Mouse (Mus musculus) liver, postnatal 0 days (tissue): ENCODE measurements at regions not wholly inside any gene's neighbourhood (a gene's known extent, or its start where the extent isn't known, plus 50 kb on each side); places are given as distances from the start of the nearest gene placed in this dataset.

ENCODE experiments used
- ATAC-seq: fragments of 200-750 bp; cut with Nextera tagmentation; 2 replicates; pipeline ENCODE4 v1.8.0; 2017; ENCODE audit warnings: mild to moderate bottlenecking, moderate library complexity
- DNase-seq: peaks from one replicate; pipeline ENCODE4 v3.0.0-alpha.2; 2016
- H3K27ac ChIP-seq: fragments of 300-500 bp; sonication (generic); 2 replicates; pipeline ENCODE4 v1.5.1; 2014; ENCODE audit warnings: antibody characterized with exemption, moderate library complexity, mild to moderate bottlenecking, low read depth
- H3K27me3 ChIP-seq: fragments of 300-500 bp; sonication (generic); 2 replicates; pipeline ENCODE4 v1.6.1; 2014; ENCODE audit warnings: low read length, control low read depth, mixed read lengths; ENCODE audit not compliant: insufficient read depth
- H3K36me3 ChIP-seq: fragments of 300-500 bp; sonication (generic); replicated peaks from 2 replicates; pipeline ENCODE4 v1.6.1; 2014; ENCODE audit warnings: mild to moderate bottlenecking, control low read depth, low read length, moderate library complexity, mixed read lengths; ENCODE audit not compliant: insufficient read depth
- H3K4me1 ChIP-seq: fragments of 300-500 bp; sonication (generic); 2 replicates; pipeline ENCODE4 v1.6.1; 2014; ENCODE audit warnings: antibody characterized with exemption, mild to moderate bottlenecking, control low read depth; ENCODE audit not compliant: insufficient read depth
- H3K4me2 ChIP-seq: fragments of 300-500 bp; sonication (generic); 2 replicates; pipeline ENCODE4 v1.6.1; 2014; ENCODE audit warnings: low read depth, mild to moderate bottlenecking, low read length, moderate library complexity, mixed read lengths
- H3K4me3 ChIP-seq: fragments of 300-500 bp; sonication (generic); 2 replicates; pipeline ENCODE4 v1.5.1; 2014; ENCODE audit warnings: low read depth, low read length
- H3K9ac ChIP-seq: fragments of 300-500 bp; sonication (generic); replicated peaks from 2 replicates; pipeline ENCODE4 v1.6.1; 2014; ENCODE audit warnings: mild to moderate bottlenecking, moderate library complexity
- H3K9me3 ChIP-seq: fragments of 300-500 bp; sonication (generic); 2 replicates; pipeline ENCODE4 v1.6.1; 2016; ENCODE audit warnings: mild to moderate bottlenecking, control low read depth, low read length, mixed read lengths
- CTCF ChIP-seq: sonication (generic); IDR thresholded peaks from 2 replicates; pipeline ENCODE4 v1.5.1; 2016; ENCODE audit warnings: antibody characterized with exemption, low read depth
- EP300 ChIP-seq: IDR thresholded peaks from 2 replicates; pipeline ENCODE4 v1.6.1; 2016; ENCODE audit warnings: antibody characterized with exemption, low read depth, mild to moderate bottlenecking
- WGBS: fragments of 180-500 bp; shearing (Covaris S2); extraction: QIAGEN DNeasy Blood & Tissue Kit; methylation state at CpG from one replicate; pipeline ENCODE4 v1.1.7; 2014; ENCODE audit not compliant: insufficient replicate concordance; 5-methylcytosine and 5-hydroxymethylcytosine counted together

DNA sequence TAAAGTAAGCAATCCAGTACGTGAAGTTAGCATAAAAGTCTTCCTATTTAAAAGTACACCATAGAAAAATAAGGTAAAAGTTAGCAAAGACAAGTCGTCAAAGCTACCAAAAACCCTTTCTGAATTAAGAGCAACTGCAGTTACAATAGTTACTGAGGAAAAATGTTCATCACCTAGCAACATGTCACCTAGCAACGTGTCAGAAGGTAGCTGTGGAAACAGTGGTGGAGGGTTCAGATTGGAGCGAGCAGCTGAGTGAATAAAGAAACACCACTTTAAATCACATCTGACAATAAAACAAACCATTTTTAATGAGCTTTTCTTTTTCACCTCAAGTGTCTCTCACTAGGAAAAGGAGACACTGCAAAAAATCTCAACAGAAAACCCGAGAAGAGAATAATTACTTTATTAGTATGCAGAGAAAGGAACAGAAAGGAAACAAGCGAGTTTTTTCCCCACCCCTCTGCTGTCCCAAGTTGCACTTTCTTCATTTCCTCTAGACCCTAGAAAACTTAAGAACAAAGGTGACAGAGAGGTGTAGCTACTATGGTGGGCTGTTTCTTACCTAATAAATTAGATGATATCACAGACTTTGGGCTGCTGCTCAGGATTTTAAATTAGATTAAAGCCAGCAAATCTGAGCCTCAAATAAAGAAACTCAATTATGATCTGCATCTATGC, 275.4 kb downstream of the 1700017N19Rik start:
- ATAC-seq, result no peak
- Histone ChIP-seq H3K27me3 (no peaks in the 10 kb centered on the region), H3K27ac (no peak overlapping the region), H3K4me2 (no peak overlapping the region), H3K9me3 (no peaks in the 10 kb centered on the region), H3K36me3 (no peaks in the 10 kb centered on the region), H3K9ac (no peak overlapping the region), H3K4me1 (no peaks in the 10 kb centered on the region), H3K4me3 (no peak overlapping the region)
- WGBS, result 51% methylated on average over 6 of the region's 6 CpGs
- no peak for TF ChIP-seq CTCF
- no peak for TF ChIP-seq EP300
- no peak for DNase-seq

DNA sequence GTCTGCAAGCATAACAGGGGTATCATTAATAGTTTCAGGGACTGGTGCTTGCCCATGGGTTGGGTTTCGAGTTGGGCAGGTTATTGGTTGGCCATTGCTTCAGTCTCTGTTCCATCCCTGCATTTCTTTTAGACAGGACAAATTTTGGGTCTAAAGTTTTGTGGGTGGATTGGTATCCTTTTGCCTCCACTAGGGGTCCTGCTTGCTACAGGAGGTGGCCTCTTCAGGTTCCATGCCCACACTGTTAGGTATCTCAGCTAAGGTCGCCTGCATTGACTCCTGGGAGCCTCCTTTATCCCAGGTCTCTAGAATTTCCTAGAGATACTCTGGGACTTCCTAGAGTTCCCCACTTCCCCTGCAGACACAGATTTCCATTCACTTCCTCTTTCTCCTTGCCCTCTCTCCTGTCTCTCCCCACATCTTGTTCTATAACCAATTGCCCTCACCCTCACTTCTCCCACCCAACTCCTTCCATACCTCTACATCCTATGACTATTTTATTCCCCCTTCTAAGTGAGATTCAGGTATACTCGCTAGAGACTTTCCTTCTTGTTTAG, 278.2 kb downstream of the 1700017N19Rik start:
- Histone ChIP-seq H3K27me3 (no peaks in the 10 kb centered on the region), H3K4me2 (no peak overlapping the region), H3K27ac (no peak overlapping the region), H3K36me3 (no peaks in the 10 kb centered on the region), H3K9me3 (no peaks in the 10 kb centered on the region), H3K4me3 (no peak overlapping the region), H3K9ac (no peak overlapping the region), H3K4me1 (no peaks in the 10 kb centered on the region)
- TF ChIP-seq EP300 (no peak), CTCF (no peak)
- ATAC-seq (no peak), DNase-seq (no peak)
- WGBS, result 34% methylated on average over 3 of the region's 3 CpGs

DNA sequence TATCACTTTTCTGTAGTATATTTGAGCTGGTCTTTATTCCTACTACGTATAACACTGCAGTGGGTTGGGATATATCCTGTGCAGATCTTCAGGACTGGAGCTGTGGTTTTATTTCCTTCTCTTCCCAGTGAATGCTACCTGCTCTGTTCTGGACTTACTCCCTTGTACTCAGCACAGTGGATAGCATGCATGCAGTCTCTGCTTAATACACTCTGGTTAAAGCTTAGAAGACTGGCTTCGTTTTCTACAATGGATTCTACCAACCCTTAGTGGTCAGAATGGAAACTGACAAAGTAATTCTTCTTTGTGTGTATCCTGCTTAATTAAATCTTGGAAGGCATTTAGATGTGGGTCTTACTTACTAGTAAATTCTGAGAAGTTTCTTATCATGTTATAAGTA, 292.3 kb downstream of the 1700017N19Rik start:
- no peak for DNase-seq
- H3K9ac ChIP-seq, result no peak overlapping the region
- no peak for ATAC-seq
- 60% methylated on average over 2 of the region's 2 CpGs for WGBS
- H3K27ac ChIP-seq, result no peak overlapping the region
- H3K9me3 ChIP-seq, result no peaks in the 10 kb centered on the region
- no peaks in the 10 kb centered on the region for H3K4me1 ChIP-seq
- H3K4me3 ChIP-seq, result no peak overlapping the region
- H3K27me3 ChIP-seq, result no peaks in the 10 kb centered on the region
- no peak overlapping the region for H3K4me2 ChIP-seq
- H3K36me3 ChIP-seq, result no peaks in the 10 kb centered on the region
- TF ChIP-seq CTCF (no peak), EP300 (no peak)

DNA sequence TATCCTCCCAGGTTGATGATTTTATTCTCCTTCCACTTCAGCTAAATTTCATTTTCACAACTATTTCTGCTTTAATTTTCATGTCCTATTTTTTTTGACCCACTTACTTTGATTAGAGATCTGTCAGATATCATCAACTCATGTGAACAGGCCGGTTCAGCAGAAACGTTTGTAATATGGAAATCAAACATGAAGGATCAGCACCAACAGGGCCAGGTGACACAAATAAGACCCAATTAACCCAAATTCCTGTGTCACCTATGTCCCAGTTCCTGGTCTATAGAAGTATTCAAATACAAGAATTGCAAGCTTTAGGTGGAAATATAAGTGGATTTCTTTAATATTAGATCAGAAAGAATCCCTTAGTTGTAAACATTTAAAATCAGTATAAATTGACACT, 332.7 kb downstream of the 1700017N19Rik start:
- DNase-seq, result no peak
- no peak overlapping the region for H3K27ac ChIP-seq
- no peak overlapping the region for H3K9ac ChIP-seq
- WGBS, result 66% methylated on average over 2 of the region's 2 CpGs
- H3K9me3 ChIP-seq, result no peaks in the 10 kb centered on the region
- no peaks in the 10 kb centered on the region for H3K4me1 ChIP-seq
- H3K36me3 ChIP-seq, result no peaks in the 10 kb centered on the region
- no peak for TF ChIP-seq EP300
- no peak for TF ChIP-seq CTCF
- no peaks in the 10 kb centered on the region for H3K27me3 ChIP-seq
- H3K4me3 ChIP-seq, result no peak overlapping the region
- no peak overlapping the region for H3K4me2 ChIP-seq
- ATAC-seq, result no peak

DNA sequence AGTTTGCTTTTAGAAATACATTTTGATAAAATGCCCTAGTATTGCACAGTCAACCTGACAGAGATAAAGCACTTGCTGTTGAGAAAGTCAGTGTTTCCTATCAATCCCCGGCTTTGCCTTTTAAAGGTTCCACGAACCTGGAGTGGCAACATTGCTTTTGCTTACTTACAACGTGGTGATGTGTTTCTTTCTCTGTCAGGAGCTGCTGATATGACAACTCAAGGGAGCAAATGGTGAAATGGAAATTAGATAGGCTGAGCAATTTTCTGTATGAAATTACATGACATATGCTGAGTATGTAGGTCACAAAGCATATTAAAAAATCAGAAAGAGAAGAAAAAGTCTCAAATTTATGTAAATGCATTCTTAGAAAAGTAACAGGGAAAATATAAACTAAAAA, 336.8 kb downstream of the 1700017N19Rik start:
- Histone ChIP-seq H3K27me3 (no peaks in the 10 kb centered on the region), H3K9me3 (no peaks in the 10 kb centered on the region), H3K9ac (no peak overlapping the region), H3K27ac (no peak overlapping the region), H3K4me1 (no peaks in the 10 kb centered on the region), H3K36me3 (no peaks in the 10 kb centered on the region), H3K4me3 (no peak overlapping the region), H3K4me2 (no peak overlapping the region)
- TF ChIP-seq CTCF, result no peak
- no peak for TF ChIP-seq EP300
- no peak for ATAC-seq
- DNase-seq, result no peak
- 54% methylated on average over 3 of the region's 3 CpGs for WGBS

DNA sequence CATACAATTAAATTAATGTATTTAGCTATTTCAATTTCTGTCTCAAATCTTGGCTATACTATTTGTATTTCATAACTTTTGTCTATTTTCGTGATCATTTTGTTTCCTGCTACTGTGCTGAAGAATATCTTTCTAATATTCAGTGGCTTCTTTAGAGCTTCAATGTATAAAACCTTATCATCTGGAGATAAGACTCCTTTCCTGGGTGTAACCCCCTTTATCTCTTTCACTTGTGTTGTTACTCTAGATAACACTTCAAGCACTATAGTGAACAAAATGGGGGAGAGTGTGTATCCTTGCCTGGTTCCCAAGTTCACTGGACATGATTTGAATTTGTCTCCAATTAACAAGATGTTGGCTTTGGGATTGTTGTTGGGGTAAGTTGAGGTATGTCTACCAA, 341.5 kb downstream of the 1700017N19Rik start:
- Histone ChIP-seq H3K27ac (no peak overlapping the region), H3K4me3 (no peak overlapping the region), H3K9me3 (no peaks in the 10 kb centered on the region), H3K36me3 (no peaks in the 10 kb centered on the region), H3K9ac (no peak overlapping the region), H3K4me1 (no peaks in the 10 kb centered on the region), H3K27me3 (no peaks in the 10 kb centered on the region), H3K4me2 (no peak overlapping the region)
- no peak for TF ChIP-seq CTCF
- no peak for TF ChIP-seq EP300
- ATAC-seq (no peak), DNase-seq (no peak)
- WGBS, result 69% methylated on average over 1 of the region's 1 CpGs

DNA sequence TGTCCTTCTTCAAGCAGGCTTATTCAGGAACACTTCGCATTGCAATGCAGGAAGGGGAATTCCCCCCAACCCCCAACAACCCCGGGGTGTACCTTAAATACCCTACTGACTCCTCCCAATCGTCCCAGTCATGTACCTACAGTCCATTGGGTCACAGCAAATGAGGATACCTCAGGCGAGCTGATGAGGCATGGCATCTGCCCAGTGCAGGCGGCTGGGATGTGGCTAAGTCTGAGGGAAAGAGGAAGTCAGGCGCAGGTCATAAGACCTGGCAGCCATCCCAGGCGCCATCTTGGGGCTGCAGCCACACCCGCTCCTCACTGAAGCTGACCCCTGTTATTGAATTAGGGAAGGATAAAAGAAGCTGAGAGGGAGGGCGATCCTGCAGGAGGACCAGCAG, 368.1 kb downstream of the 1700017N19Rik start:
- no peak for DNase-seq
- 83% methylated on average over 9 of the region's 9 CpGs for WGBS
- H3K36me3 ChIP-seq, result no peaks in the 10 kb centered on the region
- H3K4me3 ChIP-seq, result no peak overlapping the region
- no peak for TF ChIP-seq CTCF
- TF ChIP-seq EP300, result no peak
- H3K9ac ChIP-seq, result no peak overlapping the region
- ATAC-seq, result no peak
- no peaks in the 10 kb centered on the region for H3K4me1 ChIP-seq
- H3K9me3 ChIP-seq, result no peaks in the 10 kb centered on the region
- H3K27ac ChIP-seq, result no peak overlapping the region
- no peak overlapping the region for H3K4me2 ChIP-seq
- H3K27me3 ChIP-seq, result no peaks in the 10 kb centered on the region
